24 mouse cellular contexts compared by ENCODE assay signal in the genomic region with DNA sequence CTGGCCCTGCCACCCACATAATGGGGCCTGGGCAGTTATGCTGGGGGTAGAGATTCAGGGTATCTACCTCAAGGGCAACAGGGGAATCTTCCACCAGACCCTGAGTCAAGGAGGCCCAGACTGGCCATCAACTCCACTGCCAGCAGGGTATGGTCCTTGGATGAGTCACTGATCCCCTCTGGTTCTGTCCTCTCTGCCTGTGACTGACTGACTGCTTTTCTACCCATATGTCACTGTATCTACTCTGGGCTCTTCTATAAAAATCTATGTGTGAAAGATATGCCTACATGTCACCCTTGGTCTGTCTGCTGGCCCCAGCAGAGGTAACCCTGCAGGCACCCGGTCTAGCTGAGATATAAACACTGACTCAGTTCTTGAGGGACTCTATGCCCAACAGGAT. TPM values are rescaled to one million over a fixed set of nuclear protein-coding genes. Genes with fewer than 3 reads are reported as not detected.
DNase-seq lines count a peak whose midpoint lies in the region; ATAC-seq and TF ChIP-seq lines count a peak whose summit lies in the region.
"Had no signal": no experiment of that assay in that cellular context is flagged by ENCODE, and none has a peak within 500 bp of the region (broad histone marks: within the 10 kb centered on the region; RNA-seq: fewer than 3 reads in every experiment).

No protein-coding gene starts in this region.

- H3K27me3 ChIP-seq in cerebellum, adult 2 months (ENCODE audit: control insufficient read depth, insufficient read depth, low read length) = no peaks in the 10 kb centered on the region

- DNase-seq in cerebellum, adult 2 months = peak; percentile 57
- DNase-seq in cerebellum, adult 9-10 months = peak; percentile 63
- DNase-seq in cerebellum, postnatal 4 days (ENCODE audit: low spot score in 2 of 2) = no peak
- no peak for DNase-seq in layer of hippocampus, adult 2 months (ENCODE audit: low spot score in 2 of 2)
- no peak for DNase-seq in layer of hippocampus, adult 9-11 months
- DNase-seq in left cerebral cortex, postnatal 25 days (ENCODE audit: low spot score in 2 of 2) = peak; percentile 4 to 11
- DNase-seq in left cerebral cortex, postnatal 14 days (ENCODE audit: low spot score in 2 of 2) = no peak
- DNase-seq: adrenal gland, adult 8-10 months had no signal

- no peak for TF ChIP-seq POLR2A in cerebellum, adult 2 months (IDR thresholded peaks at IDR 0.05; ENCODE audit: borderline replicate concordance, insufficient read depth, low read length)

- WGBS in cerebellum, adult 2 months = 44% methylated on average over 1 of the region's 1 CpGs

- intact Hi-C loops in left cerebral cortex, postnatal 25 days (cut with DNase I) = loop anchor here (5.0 kb wide), 1 partner anchor 41 kb away; no protein-coding TSS in a partner anchor
- intact Hi-C loops in left cerebral cortex, postnatal 14 days (cut with DNase I) = no loop called here

- ATAC-seq in cerebellum, adult (ENCODE audit: insufficient number of reproducible peaks, low FRiP score, low TSS enrichment) = no peak
- ATAC-seq: activated CD4-positive, CD25-positive, alpha-beta regulatory T cell, adult 4 months; CD4-positive, CD25-positive, alpha-beta regulatory T cell, adult 4 months; forebrain, embryonic 14.5 days; forebrain, embryonic 16.5 days; Patski had no signal

- no peak for TF ChIP-seq CTCF in cerebellum, adult 2 months (IDR thresholded peaks at IDR 0.05; ENCODE audit: borderline replicate concordance, insufficient read depth, low read depth, low read length)
- TF ChIP-seq CTCF in layer of hippocampus, adult 2 months (conservative IDR thresholded peaks at IDR 0.05) = no peak

- peaks cover 50% of the 10 kb centered on the region for H3K4me1 ChIP-seq in cerebellum, adult 2 months (ENCODE audit: control insufficient read depth, insufficient read depth, low read length)

- peak overlapping the region; percentile 19 for H3K4me3 ChIP-seq in cerebellum, adult 2 months (replicated peaks; ENCODE audit: insufficient read depth, low read depth, low read length)
- peak overlapping the region; percentile 79; the same call in 1 of the 2 replicates for H3K4me3 ChIP-seq in layer of hippocampus, adult 2 months
- H3K4me3 ChIP-seq: embryonic facial prominence, embryonic 13.5 days; embryonic facial prominence, embryonic 15.5 days; erythroblast, embryonic 14.5 days; forebrain, embryonic 10.5 days; forebrain, embryonic 12.5 days had no signal

- H3K27ac ChIP-seq in cerebellum, adult 2 months (ENCODE audit: insufficient read depth, low read length) = no peak overlapping the region
- peak overlapping the region; percentile 55; the same call in 1 of the 2 replicates for H3K27ac ChIP-seq in layer of hippocampus, adult 2 months
- H3K27ac ChIP-seq: embryonic facial prominence, embryonic 13.5 days; embryonic facial prominence, embryonic 15.5 days; forebrain, embryonic 10.5 days; forebrain, embryonic 12.5 days had no signal

RNA-seq across cellular contexts. Expression of a gene that starts 3.7 kb away (rescaled TPM):
- polyA plus RNA-seq in cerebellum, adult 2 months (2012; rRNA removed) = 1,226 and 1,413 TPM in 2 replicates
- total RNA-seq in layer of hippocampus, adult 2 months (2021) = 1,000 to 10,000 TPM; 1,145 to 1,175 TPM
- 1,000 to 10,000 TPM; 1,322 to 1,385 TPM for total RNA-seq in left cerebral cortex, postnatal 25 days (2021)
- total RNA-seq in left cerebral cortex, postnatal 14 days (2021) = 1,000 to 10,000 TPM; 1,193 to 1,221 TPM
- total RNA-seq: CH12.LX had no signal
- polyA plus RNA-seq: activated CD4-positive, CD25-positive, alpha-beta regulatory T cell, adult 4 months; CD4-positive, CD25-positive, alpha-beta regulatory T cell, adult 4 months; erythroblast, embryonic 14.5 days; G1E; Patski had no signal

RNA-seq across cellular contexts. Expression of a gene that starts 18.0 kb away (rescaled TPM):
- polyA plus RNA-seq in cerebellum, adult 2 months (2012; rRNA removed) = 115 and 125 TPM in 2 replicates
- total RNA-seq in layer of hippocampus, adult 2 months (2021) = 100 to 1,000 TPM; 327 to 335 TPM
- total RNA-seq in left cerebral cortex, postnatal 25 days (2021) = 100 to 1,000 TPM; 227 to 240 TPM
- 100 to 1,000 TPM; 179 to 188 TPM for total RNA-seq in left cerebral cortex, postnatal 14 days (2021)
- polyA plus RNA-seq: activated CD4-positive, CD25-positive, alpha-beta regulatory T cell, adult 4 months; CD4-positive, CD25-positive, alpha-beta regulatory T cell, adult 4 months; G1E had no signal

RNA-seq across cellular contexts. Expression of a gene that starts 33.9 kb away (rescaled TPM):
- 110 and 111 TPM in 2 replicates for polyA plus RNA-seq in cerebellum, adult 2 months (2012; rRNA removed)
- total RNA-seq in layer of hippocampus, adult 2 months (2021) = 10 to 100 TPM; 85.4 to 90.2 TPM
- total RNA-seq in left cerebral cortex, postnatal 25 days (2021) = 10 to 100 TPM; 95.9 to 97.3 TPM
- total RNA-seq in left cerebral cortex, postnatal 14 days (2021) = 100 to 1,000 TPM; 114 to 118 TPM

RNA-seq across cellular contexts. Expression of a gene that starts 49.5 kb away (rescaled TPM):
- 0.03 and 0.07 TPM in 2 replicates for polyA plus RNA-seq in cerebellum, adult 2 months (2012; rRNA removed)
- under 1 TPM in 1 of 2 experiments, not detected in 1; 0.10 TPM for total RNA-seq in layer of hippocampus, adult 2 months (2021)
- total RNA-seq in left cerebral cortex, postnatal 25 days (2021) = under 1 TPM in 1 of 2 experiments, not detected in 1; 0.09 TPM
- under 1 TPM in 1 of 2 experiments, not detected in 1; 0.08 TPM for total RNA-seq in left cerebral cortex, postnatal 14 days (2021)
- total RNA-seq: adrenal gland, adult 18-20 months; adrenal gland, postnatal 36 days had no signal
- polyA plus RNA-seq: activated CD4-positive, CD25-positive, alpha-beta regulatory T cell, adult 4 months; embryonic facial prominence, embryonic 11.5 days; embryonic facial prominence, embryonic 13.5 days; erythroblast, embryonic 14.5 days; forebrain, embryonic 10.5 days; forebrain, embryonic 12.5 days; forebrain, embryonic 14.5 days; forebrain, embryonic 16.5 days; G1E; Patski had no signal

RNA-seq across cellular contexts. Expression of a gene that starts 59.9 kb away (rescaled TPM):
- polyA plus RNA-seq in cerebellum, adult 2 months (2012; rRNA removed) = 0.41 and 0.46 TPM in 2 replicates
- under 1 TPM; 0.12 to 0.41 TPM for total RNA-seq in layer of hippocampus, adult 2 months (2021)
- total RNA-seq in left cerebral cortex, postnatal 25 days (2021) = under 1 TPM in 1 of 2 experiments, not detected in 1; 0.21 TPM
- under 1 TPM; 0.30 to 0.35 TPM for total RNA-seq in left cerebral cortex, postnatal 14 days (2021)
- polyA plus RNA-seq: embryonic facial prominence, embryonic 11.5 days; embryonic facial prominence, embryonic 13.5 days; forebrain, embryonic 12.5 days; G1E; Patski had no signal

Comparison
In these comparisons a context has a peak if more than half of its experiments do, and no peak if none do; other contexts are left out.
1. DNase-seq: peak in cerebellum, adult 2 months (2 of 2), cerebellum, adult 9-10 months (single experiment) and left cerebral cortex, postnatal 25 days (2 of 2); none in cerebellum, postnatal 4 days (0 of 2), layer of hippocampus, adult 2 months (0 of 2), layer of hippocampus, adult 9-11 months (single experiment) and left cerebral cortex, postnatal 14 days (0 of 2).